Mouse (Mus musculus) stomach, postnatal 0 days (tissue): ENCODE data around the gene Gm3045. TPM values are rescaled to one million over a fixed set of nuclear protein-coding genes. Genes with fewer than 3 reads are reported as not detected.

Source experiments
- ATAC-seq: fragments of 200-750 bp; cut with Nextera tagmentation; 2 replicates; pipeline ENCODE4 v1.8.0; 2017; ENCODE audit not compliant: low FRiP score, low TSS enrichment
- DNase-seq: peaks from one replicate; pipeline ENCODE4 v3.0.0-alpha.2; 2016; ENCODE audit warnings: low spot score
- H3K27ac ChIP-seq: fragments of 300-500 bp; sonication (generic); replicated peaks from 2 replicates; pipeline ENCODE4 v1.5.1; 2014; ENCODE audit warnings: mild to moderate bottlenecking, control low read depth
- H3K27me3 ChIP-seq: fragments of 300-500 bp; sonication (generic); 2 replicates; pipeline ENCODE4 v1.6.1; 2014; ENCODE audit warnings: low read length; ENCODE audit not compliant: control insufficient read depth, insufficient read depth
- H3K36me3 ChIP-seq: fragments of 300-500 bp; sonication (generic); 2 replicates; pipeline ENCODE4 v1.6.1; 2014; ENCODE audit warnings: low read length, mixed read lengths; ENCODE audit not compliant: control insufficient read depth, insufficient read depth
- H3K4me1 ChIP-seq: fragments of 300-500 bp; sonication (generic); replicated peaks from 2 replicates; pipeline ENCODE4 v1.6.1; 2014; ENCODE audit warnings: antibody characterized with exemption; ENCODE audit not compliant: control insufficient read depth, insufficient read depth
- H3K4me2 ChIP-seq: fragments of 300-500 bp; sonication (generic); replicated peaks from 2 replicates; pipeline ENCODE4 v1.6.1; 2014; ENCODE audit warnings: low read depth, mild to moderate bottlenecking, control low read depth, moderate library complexity
- H3K4me3 ChIP-seq: fragments of 300-500 bp; sonication (generic); 2 replicates; pipeline ENCODE4 v1.5.1; 2014; ENCODE audit warnings: low read depth, low read length, control low read depth
- H3K9ac ChIP-seq: fragments of 300-500 bp; sonication (generic); 2 replicates; pipeline ENCODE4 v1.6.1; 2014; ENCODE audit warnings: mild to moderate bottlenecking, low read length, control low read depth, mixed read lengths
- H3K9me3 ChIP-seq: fragments of 300-500 bp; sonication (generic); 2 replicates; pipeline ENCODE4 v1.6.1; 2016; ENCODE audit warnings: low read length; ENCODE audit not compliant: control insufficient read depth
- CTCF ChIP-seq: IDR thresholded peaks from 2 replicates; pipeline ENCODE4 v1.5.1; 2016; ENCODE audit warnings: antibody characterized with exemption, low read depth, mild to moderate bottlenecking, moderate library complexity
- EP300 ChIP-seq: optimal IDR thresholded peaks from 2 replicates; pipeline ENCODE3; 2016; ENCODE audit warnings: antibody characterized with exemption
- WGBS: fragments of 180-500 bp; shearing (Covaris S2); extraction: QIAGEN DNeasy Blood & Tissue Kit; methylation state at CpG from one replicate; pipeline ENCODE4 v1.1.7; 2014; 5-methylcytosine and 5-hydroxymethylcytosine counted together
- polyA plus RNA-seq: library from polyadenylated mRNA; unstranded; fragments of >200 nt; fragmentation: Nextera tagmentation; extraction: Ambion mirVana; gene quantifications from 2 replicates; pipeline ENCODE4 v1.2.1, GENCODE M21; 2015

Gene Gm3045
- polyA plus RNA-seq, 1 experiment from 2014 or later: not detected

DNA sequence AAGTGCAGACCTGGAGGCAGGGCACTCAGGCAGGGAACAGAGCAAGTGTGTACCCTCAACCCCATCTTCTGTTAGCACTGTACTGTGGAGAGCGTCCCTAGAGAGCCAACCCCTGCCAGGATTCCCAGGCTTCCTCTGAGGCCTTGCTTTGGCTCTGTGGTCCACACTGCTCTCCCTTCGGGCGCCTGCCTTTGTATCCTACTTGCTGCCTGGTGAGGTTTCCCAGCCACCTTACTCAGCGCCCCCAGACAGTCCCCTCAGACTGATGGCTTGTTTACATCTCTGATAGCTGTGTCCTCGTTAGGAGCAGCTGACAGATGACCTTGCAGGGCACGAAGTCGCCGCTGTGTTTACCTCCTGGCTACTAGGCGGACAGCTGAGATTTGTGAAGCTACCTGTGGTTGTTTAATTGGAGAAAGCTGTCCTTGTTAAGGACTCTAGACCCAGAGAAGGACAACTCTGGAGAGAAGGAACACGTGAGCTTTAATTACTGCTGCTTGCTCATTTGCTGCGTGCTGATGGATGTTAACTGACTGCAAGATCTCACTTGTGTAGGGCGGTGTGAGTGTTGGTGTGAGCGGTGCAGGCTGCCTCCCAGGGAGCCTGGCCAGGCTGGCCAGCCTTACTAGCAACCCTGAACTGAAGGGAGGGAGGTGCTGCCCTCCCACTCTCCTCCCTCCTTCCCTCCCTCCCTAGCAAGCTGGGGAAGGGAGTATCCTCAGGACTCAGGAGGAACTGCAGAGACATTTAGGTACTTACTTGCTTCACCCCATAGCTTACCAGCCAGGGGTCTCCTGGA, 7.5 kb upstream of the Gm3045 start:
- Histone ChIP-seq H3K9ac (no peak overlapping the region), H3K4me3 (no peak overlapping the region), H3K27ac (no peak overlapping the region), H3K4me1 (no peaks in the 10 kb centered on the region), H3K27me3 (no peaks in the 10 kb centered on the region), H3K36me3 (no peaks in the 10 kb centered on the region), H3K9me3 (no peaks in the 10 kb centered on the region), H3K4me2 (no peak overlapping the region)
- DNase-seq (no peak), ATAC-seq (no peak)
- WGBS: 28% methylated on average over 13 of the region's 13 CpGs
- TF ChIP-seq EP300 (no peak), CTCF (no peak)

DNA sequence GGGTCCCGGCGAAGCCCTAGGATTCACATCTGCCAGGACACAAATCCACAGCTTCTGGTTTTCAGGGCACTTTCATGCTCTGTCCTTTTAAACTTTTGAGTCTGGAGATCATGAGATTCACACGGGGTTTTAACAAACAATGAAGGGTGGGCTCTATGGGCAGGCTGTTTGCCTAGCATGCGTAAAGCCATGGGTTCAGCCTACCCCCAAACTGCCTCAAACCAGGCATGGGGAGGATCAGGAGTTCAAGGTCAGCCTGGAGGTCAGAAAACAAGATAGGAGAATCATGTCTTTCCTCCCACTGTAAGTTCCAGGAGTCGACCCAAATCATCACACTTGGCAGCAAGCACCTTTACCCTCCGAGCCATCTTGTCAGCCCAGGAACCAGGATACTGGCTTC, 6.9 kb upstream of the Gm3045 start:
- H3K9me3 ChIP-seq: no peaks in the 10 kb centered on the region
- no peaks in the 10 kb centered on the region for H3K27me3 ChIP-seq
- H3K9ac ChIP-seq: no peak overlapping the region
- no peak overlapping the region for H3K4me2 ChIP-seq
- no peak overlapping the region for H3K27ac ChIP-seq
- no peak for TF ChIP-seq CTCF
- no peak for TF ChIP-seq EP300
- ATAC-seq (no peak), DNase-seq (no peak)
- no peaks in the 10 kb centered on the region for H3K4me1 ChIP-seq
- no peaks in the 10 kb centered on the region for H3K36me3 ChIP-seq
- no peak overlapping the region for H3K4me3 ChIP-seq
- WGBS: 54% methylated on average over 6 of the region's 6 CpGs

DNA sequence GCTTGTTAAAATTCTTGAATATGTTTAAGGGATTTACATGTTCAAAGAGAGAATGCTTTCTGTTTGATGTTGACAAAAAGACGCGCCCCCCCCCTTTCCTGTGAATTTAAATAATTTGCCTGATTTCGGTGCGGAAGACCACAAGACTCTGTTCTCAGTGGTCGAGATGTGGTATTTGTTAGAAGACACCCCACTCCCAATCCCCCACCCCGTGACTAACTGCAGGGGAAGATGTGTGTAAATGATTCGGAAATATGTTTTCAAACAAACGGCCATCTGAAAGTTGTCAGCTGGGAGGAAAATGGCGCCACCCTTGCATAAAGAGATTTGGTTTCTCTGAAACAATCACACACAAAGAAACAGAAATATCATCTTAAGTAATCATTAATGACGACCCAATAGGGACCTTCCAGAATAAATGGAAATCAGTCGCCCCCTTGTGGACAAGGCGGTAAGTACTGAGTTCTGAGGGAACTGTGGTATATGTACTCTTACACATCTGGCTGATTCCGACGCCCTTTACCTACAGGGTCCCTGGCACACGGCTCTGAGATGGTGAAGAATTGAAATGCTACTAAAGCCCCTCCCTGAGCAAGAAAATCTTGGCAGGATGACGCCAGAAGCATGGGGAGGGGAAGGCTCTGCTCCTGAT, 4.2 kb upstream of the Gm3045 start:
- peak overlapping the region; percentile 29; the same call in 1 of the 2 replicates for H3K4me2 ChIP-seq
- H3K36me3 ChIP-seq: no peaks in the 10 kb centered on the region
- 0 out of 2 replicates have a peak overlapping the region, but pooled peaks have one; percentile 31 for H3K9ac ChIP-seq
- H3K4me3 ChIP-seq: no peak overlapping the region
- no peaks in the 10 kb centered on the region for H3K4me1 ChIP-seq
- ATAC-seq (peak; percentile 55), DNase-seq (peak; percentile 66)
- 17% methylated on average over 16 of the region's 16 CpGs for WGBS
- H3K27me3 ChIP-seq: no peaks in the 10 kb centered on the region
- no peak overlapping the region for H3K27ac ChIP-seq
- H3K9me3 ChIP-seq: no peaks in the 10 kb centered on the region
- TF ChIP-seq EP300: no peak
- peak; percentile 93 for TF ChIP-seq CTCF

DNA sequence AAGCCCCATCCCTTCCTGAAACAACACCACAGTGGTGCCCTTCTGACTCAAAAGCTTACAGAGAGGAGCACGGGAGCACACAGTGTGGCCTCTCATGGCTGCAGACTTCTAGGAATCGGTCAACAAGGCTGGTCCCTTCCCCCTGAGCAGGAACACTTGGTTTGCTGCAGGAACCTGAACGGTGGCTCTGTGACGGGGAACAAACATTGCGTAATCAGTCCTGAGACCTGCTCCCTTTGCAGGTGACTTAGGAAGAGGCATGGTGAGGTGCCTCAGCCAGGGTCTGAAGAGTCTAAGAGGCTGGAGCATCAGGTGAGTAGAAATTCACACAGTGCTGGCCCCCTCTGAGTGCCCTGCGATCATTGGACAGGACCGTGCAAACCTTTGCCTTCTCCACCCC, 463 bp upstream of the Gm3045 start:
- peak; percentile 62; the same call in 1 of the 2 replicates for ATAC-seq
- TF ChIP-seq CTCF: no peak
- no peak for TF ChIP-seq EP300
- WGBS: 51% methylated on average over 7 of the region's 7 CpGs
- no peak overlapping the region for H3K9ac ChIP-seq
- H3K36me3 ChIP-seq: no peaks in the 10 kb centered on the region
- no peak overlapping the region for H3K27ac ChIP-seq
- no peaks in the 10 kb centered on the region for H3K9me3 ChIP-seq
- no peak overlapping the region for H3K4me2 ChIP-seq
- H3K4me1 ChIP-seq: no peaks in the 10 kb centered on the region
- H3K27me3 ChIP-seq: no peaks in the 10 kb centered on the region
- DNase-seq: peak; percentile 72
- H3K4me3 ChIP-seq: no peak overlapping the region

DNA sequence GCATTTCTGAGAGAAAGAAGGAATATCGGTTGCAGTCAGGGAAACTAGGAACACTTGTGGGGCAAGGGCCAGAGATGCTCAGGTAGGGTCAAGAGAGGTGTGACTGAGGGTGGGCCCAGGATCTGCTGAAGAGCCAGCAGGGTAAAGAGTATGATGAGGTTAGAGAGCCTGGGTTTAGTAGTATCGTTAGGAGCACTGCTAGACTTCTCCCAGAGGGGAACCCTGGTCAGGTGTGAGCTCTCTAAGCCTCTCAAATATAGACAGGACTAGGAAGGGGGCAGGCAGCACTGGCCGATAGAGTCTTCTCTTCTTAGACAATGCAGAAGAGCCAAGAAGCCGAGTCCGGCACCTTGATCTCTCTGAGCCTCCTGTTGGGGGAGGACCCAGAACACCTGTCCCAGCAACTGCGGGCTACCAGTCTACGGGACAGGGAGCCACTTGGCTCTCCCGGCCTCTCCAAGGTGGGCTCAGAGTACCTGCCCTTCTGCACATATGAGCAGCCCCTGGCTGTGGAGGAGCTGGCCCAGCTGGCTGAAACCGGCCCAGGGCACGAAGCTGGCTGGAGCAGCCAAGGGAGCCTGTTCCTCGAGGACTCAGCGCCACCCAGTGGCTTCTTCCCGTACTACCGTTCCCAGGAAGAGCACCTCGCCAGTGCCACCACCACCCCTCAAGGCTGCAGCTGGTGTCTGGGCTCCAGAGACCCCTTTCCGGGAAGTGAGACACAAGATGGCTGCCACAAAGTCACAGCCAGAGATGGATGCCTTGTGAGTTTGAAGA, 2.5 kb downstream of the Gm3045 start:
- peak; percentile 71 for ATAC-seq
- Histone ChIP-seq H3K4me1 (no peaks in the 10 kb centered on the region), H3K9ac (no peak overlapping the region), H3K27me3 (no peaks in the 10 kb centered on the region), H3K27ac (no peak overlapping the region), H3K4me2 (no peak overlapping the region), H3K9me3 (no peaks in the 10 kb centered on the region), H3K4me3 (no peak overlapping the region), H3K36me3 (no peaks in the 10 kb centered on the region)
- DNase-seq: peak; percentile 85
- WGBS: 31% methylated on average over 16 of the region's 16 CpGs
- TF ChIP-seq EP300 (no peak), CTCF (peak; percentile 93)

DNA sequence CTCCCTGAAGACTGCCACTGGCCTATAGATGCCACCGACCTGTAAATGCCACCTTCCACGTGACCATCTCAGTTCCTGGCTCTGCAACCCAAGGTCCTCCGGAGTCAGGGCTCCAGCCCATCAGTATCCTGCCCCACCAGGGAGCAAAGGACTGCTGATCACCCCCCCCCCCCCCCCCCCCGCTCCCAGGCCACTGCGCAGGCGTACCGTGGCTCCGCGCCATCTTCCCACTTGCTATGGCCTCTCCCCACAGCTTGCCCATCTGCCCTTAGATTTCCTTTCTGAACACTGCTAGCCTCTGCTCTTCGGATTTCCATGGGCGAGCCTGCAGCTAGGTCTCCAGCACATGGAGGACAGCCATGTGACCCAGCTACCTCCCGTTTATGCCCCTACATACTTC, 6.1 kb downstream of the Gm3045 start:
- DNase-seq (no peak), ATAC-seq (no peak)
- H3K27ac ChIP-seq: no peak overlapping the region
- H3K9ac ChIP-seq: no peak overlapping the region
- H3K9me3 ChIP-seq: no peaks in the 10 kb centered on the region
- no peaks in the 10 kb centered on the region for H3K36me3 ChIP-seq
- WGBS: 81% methylated on average over 11 of the region's 12 CpGs
- H3K4me1 ChIP-seq: no peaks in the 10 kb centered on the region
- no peaks in the 10 kb centered on the region for H3K27me3 ChIP-seq
- TF ChIP-seq EP300: no peak
- H3K4me2 ChIP-seq: no peak overlapping the region
- no peak overlapping the region for H3K4me3 ChIP-seq
